Mouse (Mus musculus) stomach, postnatal 0 days (tissue): Measurements from ENCODE around the gene Creb1. TPM values are rescaled to one million over a fixed set of nuclear protein-coding genes. Genes with fewer than 3 reads are reported as not detected.

Source experiments
- ATAC-seq: fragments of 200-750 bp; cut with Nextera tagmentation; 2 replicates; pipeline ENCODE4 v1.8.0; 2017; ENCODE audit not compliant: low FRiP score, low TSS enrichment
- DNase-seq: peaks from one replicate; pipeline ENCODE4 v3.0.0-alpha.2; 2016; ENCODE audit warnings: low spot score
- H3K27ac ChIP-seq: fragments of 300-500 bp; sonication (generic); replicated peaks from 2 replicates; pipeline ENCODE4 v1.5.1; 2014; ENCODE audit warnings: mild to moderate bottlenecking, control low read depth
- H3K27me3 ChIP-seq: fragments of 300-500 bp; sonication (generic); 2 replicates; pipeline ENCODE4 v1.6.1; 2014; ENCODE audit warnings: low read length; ENCODE audit not compliant: control insufficient read depth, insufficient read depth
- H3K36me3 ChIP-seq: fragments of 300-500 bp; sonication (generic); 2 replicates; pipeline ENCODE4 v1.6.1; 2014; ENCODE audit warnings: low read length, mixed read lengths; ENCODE audit not compliant: control insufficient read depth, insufficient read depth
- H3K4me1 ChIP-seq: fragments of 300-500 bp; sonication (generic); replicated peaks from 2 replicates; pipeline ENCODE4 v1.6.1; 2014; ENCODE audit warnings: antibody characterized with exemption; ENCODE audit not compliant: control insufficient read depth, insufficient read depth
- H3K4me2 ChIP-seq: fragments of 300-500 bp; sonication (generic); replicated peaks from 2 replicates; pipeline ENCODE4 v1.6.1; 2014; ENCODE audit warnings: low read depth, mild to moderate bottlenecking, control low read depth, moderate library complexity
- H3K4me3 ChIP-seq: fragments of 300-500 bp; sonication (generic); 2 replicates; pipeline ENCODE4 v1.5.1; 2014; ENCODE audit warnings: low read depth, low read length, control low read depth
- H3K9ac ChIP-seq: fragments of 300-500 bp; sonication (generic); 2 replicates; pipeline ENCODE4 v1.6.1; 2014; ENCODE audit warnings: mild to moderate bottlenecking, low read length, control low read depth, mixed read lengths
- H3K9me3 ChIP-seq: fragments of 300-500 bp; sonication (generic); 2 replicates; pipeline ENCODE4 v1.6.1; 2016; ENCODE audit warnings: low read length; ENCODE audit not compliant: control insufficient read depth
- CTCF ChIP-seq: IDR thresholded peaks from 2 replicates; pipeline ENCODE4 v1.5.1; 2016; ENCODE audit warnings: antibody characterized with exemption, low read depth, mild to moderate bottlenecking, moderate library complexity
- EP300 ChIP-seq: optimal IDR thresholded peaks from 2 replicates; pipeline ENCODE3; 2016; ENCODE audit warnings: antibody characterized with exemption
- WGBS: fragments of 180-500 bp; shearing (Covaris S2); extraction: QIAGEN DNeasy Blood & Tissue Kit; methylation state at CpG from one replicate; pipeline ENCODE4 v1.1.7; 2014; 5-methylcytosine and 5-hydroxymethylcytosine counted together
- polyA plus RNA-seq: library from polyadenylated mRNA; unstranded; fragments of >200 nt; fragmentation: Nextera tagmentation; extraction: Ambion mirVana; gene quantifications from 2 replicates; pipeline ENCODE4 v1.2.1, GENCODE M21; 2015

The Creb1 gene
- polyA plus RNA-seq, 1 experiment from 2014 or later, result 9.2 TPM

DNA sequence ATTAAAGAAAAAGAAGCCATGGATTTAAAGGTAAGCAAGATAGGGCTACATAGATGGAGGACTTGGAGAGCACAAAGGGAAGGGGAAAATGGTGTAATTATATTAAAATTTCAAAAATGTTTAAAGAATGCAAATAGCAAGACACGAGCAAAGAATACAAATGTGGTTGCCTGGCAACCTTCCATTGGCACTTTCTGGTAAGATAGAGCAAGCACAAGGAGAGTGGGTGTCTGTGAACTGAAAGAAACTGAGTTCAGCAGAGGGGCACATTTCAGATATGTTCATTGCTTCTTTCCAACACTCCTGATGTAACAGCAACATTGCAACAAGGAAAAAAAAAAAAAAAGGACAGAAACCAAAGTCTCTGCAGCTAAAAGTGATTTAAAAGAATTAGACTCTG is 22.8 kb upstream of the Creb1 start:
- Histone ChIP-seq H3K4me2 (no peak overlapping the region), H3K4me3 (no peak overlapping the region), H3K9ac (no peak overlapping the region), H3K36me3 (no peaks in the 10 kb centered on the region), H3K27me3 (no peaks in the 10 kb centered on the region), H3K9me3 (no peaks in the 10 kb centered on the region), H3K27ac (no peak overlapping the region), H3K4me1 (no peaks in the 10 kb centered on the region)
- no peak for ATAC-seq
- TF ChIP-seq EP300 (no peak), CTCF (no peak)
- WGBS, result 29% methylated on average over 1 of the region's 1 CpGs
- DNase-seq, result no peak

- TF ChIP-seq CTCF, result no peak
- TF ChIP-seq EP300, result no peak
- Histone ChIP-seq H3K9me3 (no peaks in the 10 kb centered on the region), H3K9ac (no peak overlapping the region), H3K4me2 (no peak overlapping the region), H3K36me3 (no peaks in the 10 kb centered on the region), H3K4me3 (no peak overlapping the region), H3K4me1 (no peaks in the 10 kb centered on the region), H3K27me3 (no peaks in the 10 kb centered on the region), H3K27ac (no peak overlapping the region)
- DNase-seq (no peak), ATAC-seq (no peak)
- WGBS, result 85% methylated on average over 7 of the region's 7 CpGs
Observed at GRCm38 (mm10) chr1:64514184-64514583, 18.3 kb upstream of the Creb1 start.

GRCm38 (mm10) chr1:64516593-64516992 is 15.9 kb upstream of the Creb1 start:
- H3K27me3 ChIP-seq, result no peaks in the 10 kb centered on the region
- H3K36me3 ChIP-seq, result no peaks in the 10 kb centered on the region
- no peak overlapping the region for H3K27ac ChIP-seq
- H3K4me3 ChIP-seq, result no peak overlapping the region
- H3K4me2 ChIP-seq, result no peak overlapping the region
- TF ChIP-seq EP300, result no peak
- no peak for TF ChIP-seq CTCF
- no peaks in the 10 kb centered on the region for H3K4me1 ChIP-seq
- ATAC-seq, result no peak
- H3K9me3 ChIP-seq, result no peaks in the 10 kb centered on the region
- no peak overlapping the region for H3K9ac ChIP-seq
- WGBS, result 70% methylated on average over 3 of the region's 3 CpGs
- no peak for DNase-seq

DNA sequence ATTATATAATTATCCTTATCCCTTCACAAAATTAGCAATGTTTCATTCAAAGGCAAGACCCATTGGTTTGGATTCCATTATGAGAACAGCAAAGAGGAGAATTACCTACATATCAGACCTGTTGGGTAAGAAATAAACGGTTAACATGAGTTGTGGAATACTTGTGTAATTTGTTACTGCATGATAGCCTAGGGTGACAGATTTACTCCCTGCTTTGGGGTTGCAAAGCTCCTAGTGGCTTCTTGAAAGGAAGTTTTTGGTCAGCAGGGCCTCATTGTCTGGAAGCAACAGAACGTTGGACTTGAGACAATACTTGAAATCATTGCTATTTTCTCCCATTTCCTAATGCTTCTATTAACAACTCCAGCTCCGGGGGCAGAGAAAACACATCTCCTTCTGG is 14.0 kb upstream of the Creb1 start:
- H3K9me3 ChIP-seq, result no peaks in the 10 kb centered on the region
- no peak overlapping the region for H3K27ac ChIP-seq
- no peak for TF ChIP-seq CTCF
- no peak for TF ChIP-seq EP300
- ATAC-seq (no peak), DNase-seq (no peak)
- H3K27me3 ChIP-seq, result no peaks in the 10 kb centered on the region
- no peaks in the 10 kb centered on the region for H3K4me1 ChIP-seq
- H3K4me3 ChIP-seq, result no peak overlapping the region
- no peaks in the 10 kb centered on the region for H3K36me3 ChIP-seq
- no peak overlapping the region for H3K4me2 ChIP-seq
- H3K9ac ChIP-seq, result no peak overlapping the region
- 68% methylated on average over 3 of the region's 3 CpGs for WGBS

DNA sequence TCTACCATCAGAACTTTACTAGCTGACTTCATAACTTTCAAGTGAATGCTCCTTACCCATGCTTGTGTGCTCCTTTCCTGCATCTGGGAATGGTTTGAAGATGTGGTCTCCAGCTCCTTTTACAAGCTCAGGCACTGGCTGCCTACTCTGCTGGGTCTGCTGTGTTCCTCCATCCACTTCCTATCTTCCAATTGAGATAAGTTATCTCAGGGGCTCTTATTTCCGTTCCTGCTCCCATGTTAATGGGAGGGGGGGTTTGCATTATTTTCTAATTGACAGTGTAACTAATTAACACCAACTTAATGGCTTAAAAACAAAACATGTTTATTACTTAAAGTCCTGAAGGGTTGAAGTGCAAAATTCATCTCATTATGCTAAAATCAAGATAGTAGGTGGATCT is 13.1 kb upstream of the Creb1 start:
- TF ChIP-seq CTCF (no peak), EP300 (no peak)
- Histone ChIP-seq H3K4me3 (no peak overlapping the region), H3K27ac (no peak overlapping the region), H3K9me3 (no peaks in the 10 kb centered on the region), H3K4me2 (no peak overlapping the region), H3K4me1 (no peaks in the 10 kb centered on the region), H3K36me3 (no peaks in the 10 kb centered on the region), H3K27me3 (no peaks in the 10 kb centered on the region), H3K9ac (no peak overlapping the region)
- ATAC-seq (no peak), DNase-seq (no peak)
- WGBS, result 59% methylated on average over 1 of the region's 1 CpGs

DNA sequence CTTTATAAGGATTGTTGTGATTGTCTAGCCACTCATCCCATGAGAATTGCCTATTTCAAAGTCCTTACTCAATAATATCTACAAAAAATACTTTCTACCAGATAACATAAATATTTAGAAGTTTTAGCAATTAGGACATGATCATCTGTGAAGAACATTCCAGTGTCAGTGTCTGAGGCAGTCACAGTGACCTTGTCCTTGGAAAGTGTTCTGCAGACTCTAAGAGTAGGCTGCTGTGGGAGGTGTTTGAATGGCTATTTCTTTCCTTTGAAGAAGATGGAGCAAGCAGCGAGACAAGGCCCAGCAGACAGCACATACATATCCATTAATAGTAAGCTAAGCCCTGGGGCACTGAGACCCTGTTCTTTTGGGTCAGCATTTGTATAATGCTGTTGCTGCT is 12.5 kb upstream of the Creb1 start:
- DNase-seq, result no peak
- ATAC-seq, result no peak
- no peak for TF ChIP-seq CTCF
- no peak for TF ChIP-seq EP300

More for the DNA sequence above, 12.5 kb upstream of the Creb1 start:
- Histone ChIP-seq H3K36me3 (no peaks in the 10 kb centered on the region), H3K9me3 (no peaks in the 10 kb centered on the region), H3K9ac (no peak overlapping the region), H3K4me1 (no peaks in the 10 kb centered on the region), H3K27ac (no peak overlapping the region), H3K4me2 (no peak overlapping the region), H3K4me3 (no peak overlapping the region), H3K27me3 (no peaks in the 10 kb centered on the region)
- 55% methylated on average over 1 of the region's 1 CpGs for WGBS
